Mouse (Mus musculus): ENCODE data around the gene Vezt.

GRCm38 (mm10) chr10:93889579-93889950 lies 146.1 kb downstream of the Vezt start:
- TF ChIP-seq CTCF (IDR thresholded peaks at IDR 0.05; ENCODE audit: low read depth, low read length) (no peak), POLR2A (IDR thresholded peaks at IDR 0.05; ENCODE audit: extremely low read depth, insufficient read depth, low read length) (peak; percentile 59; the same call in 1 of the 2 replicates)
